Mouse (Mus musculus): ENCODE measurements around the gene Arhgdia. TPM values are rescaled to one million over a fixed set of nuclear protein-coding genes. Genes with fewer than 3 reads are reported as not detected.

Arhgdia gene
- total RNA-seq, 2 experiments from 2014 or later, result 296 to 308 TPM

Small RNA genes within 50 kb of the gene (microRNA-seq; reads per million reads assigned to microRNA genes)
- gene Mir6936, result 0.20 to 0.69 reads per million in 2 experiments

Other genes starting within 250 kb of the Arhgdia start
- gene Actg1, start 233.1 kb downstream of the Arhgdia start, total RNA-seq (2021), result 1,000 to 10,000 TPM in 1 of 2 experiments, 100 to 1,000 TPM in 1; 930 to 1,002 TPM
- gene Fscn2, start 220.1 kb downstream of the Arhgdia start, total RNA-seq (2021), result under 1 TPM in 1 of 2 experiments, not detected in 1; 0.34 TPM
- gene Faap100, start 202.9 kb downstream of the Arhgdia start, total RNA-seq (2021), result 10 to 100 TPM; 31.4 to 34.4 TPM
- gene Nploc4, start 143.9 kb downstream of the Arhgdia start, total RNA-seq (2021), result 10 to 100 TPM; 63.3 to 63.8 TPM
- 1 to 10 TPM; 3.0 to 4.0 TPM for gene Tspan10, start 139.0 kb downstream of the Arhgdia start, total RNA-seq (2021)
- under 1 TPM; 0.18 to 0.55 TPM for gene Pde6g, start 128.1 kb downstream of the Arhgdia start, total RNA-seq (2021)
- 10 to 100 TPM; 25.1 to 26.1 TPM for gene Oxld1, start 123.6 kb downstream of the Arhgdia start, total RNA-seq (2021)
- gene Ccdc137, start 123.5 kb downstream of the Arhgdia start, total RNA-seq (2021), result 10 to 100 TPM in 1 of 2 experiments, 1 to 10 TPM in 1; 8.7 to 10.3 TPM
- gene Arl16, start 114.0 kb downstream of the Arhgdia start, total RNA-seq (2021), result 10 to 100 TPM; 13.7 to 17.0 TPM
- 100 to 1,000 TPM; 229 to 250 TPM for gene Mrpl12, start 97.0 kb downstream of the Arhgdia start, total RNA-seq (2021)
- gene Slc25a10, start 89.8 kb downstream of the Arhgdia start, total RNA-seq (2021), result 10 to 100 TPM; 43.7 to 45.7 TPM
- gene Gcgr, start 50.9 kb downstream of the Arhgdia start, total RNA-seq (2021), result 1 to 10 TPM; 1.7 to 1.8 TPM
- gene Mcrip1, start 31.9 kb downstream of the Arhgdia start, total RNA-seq (2021), result 10 to 100 TPM; 76.5 to 82.6 TPM
- gene Ppp1r27, start 30.5 kb downstream of the Arhgdia start, total RNA-seq (2021), result under 1 TPM in 1 of 2 experiments, not detected in 1; 0.83 TPM
- gene P4hb, start 8.4 kb downstream of the Arhgdia start, total RNA-seq (2021), result 100 to 1,000 TPM; 353 to 365 TPM
- gene Alyref, start 16.7 kb upstream of the Arhgdia start, total RNA-seq (2021), result 100 to 1,000 TPM; 134 TPM
- 100 to 1,000 TPM; 117 to 118 TPM for gene Anapc11, start 16.8 kb upstream of the Arhgdia start, total RNA-seq (2021)
- 1 to 10 TPM; 2.4 to 2.5 TPM for gene Npb, start 26.9 kb upstream of the Arhgdia start, total RNA-seq (2021)
- gene Pcyt2, start 36.3 kb upstream of the Arhgdia start, total RNA-seq (2021), result 10 to 100 TPM; 56.8 to 58.1 TPM
- 10 to 100 TPM; 10.2 to 11.7 TPM for gene Sirt7, start 43.6 kb upstream of the Arhgdia start, total RNA-seq (2021)
- gene Mafg, start 52.0 kb upstream of the Arhgdia start, total RNA-seq (2021), result 10 to 100 TPM; 23.4 to 25.8 TPM
- 1 to 10 TPM; 7.9 to 8.0 TPM for gene Pycr1, start 62.1 kb upstream of the Arhgdia start, total RNA-seq (2021)
- 10 to 100 TPM; 26.3 to 28.1 TPM for gene Myadml2, start 66.5 kb upstream of the Arhgdia start, total RNA-seq (2021)
- under 1 TPM; 0.16 to 0.26 TPM for gene Notum, start 79.6 kb upstream of the Arhgdia start, total RNA-seq (2021)
- 10 to 100 TPM; 62.7 to 64.0 TPM for gene Aspscr1, start 91.3 kb upstream of the Arhgdia start, total RNA-seq (2021)
- 10 to 100 TPM; 39.5 to 41.8 TPM for gene Cenpx, start 132.1 kb upstream of the Arhgdia start, total RNA-seq (2021)
- gene Lrrc45, start 132.3 kb upstream of the Arhgdia start, total RNA-seq (2021), result 10 to 100 TPM; 11.0 to 11.3 TPM
- 1 to 10 TPM; 1.5 to 1.8 TPM for gene Rac3, start 139.8 kb upstream of the Arhgdia start, total RNA-seq (2021)
- 1 to 10 TPM; 3.6 to 4.5 TPM for gene Dcxr, start 145.7 kb upstream of the Arhgdia start, total RNA-seq (2021)
- gene Cbr2, start 150.5 kb upstream of the Arhgdia start, total RNA-seq (2021), result 1 to 10 TPM; 3.0 to 3.9 TPM
- gene Hmga1b, start 181.2 kb upstream of the Arhgdia start, total RNA-seq (2021), result 10 to 100 TPM; 37.1 to 47.2 TPM
- 10 to 100 TPM; 13.2 to 13.3 TPM for gene Rfng, start 202.6 kb upstream of the Arhgdia start, total RNA-seq (2021)
- gene Gps1, start 202.6 kb upstream of the Arhgdia start, total RNA-seq (2021), result 10 to 100 TPM; 73.0 to 78.0 TPM
- gene Dus1l, start 214.8 kb upstream of the Arhgdia start, total RNA-seq (2021), result 10 to 100 TPM; 34.0 to 37.5 TPM
- 10 to 100 TPM; 59.3 to 63.9 TPM for gene Fasn, start 242.9 kb upstream of the Arhgdia start, total RNA-seq (2021)